Mouse (Mus musculus) thymus, adult 2 months (tissue): ENCODE measurements around the gene Acot7.

ENCODE experiments used
- CTCF ChIP-seq: fragments of 200-500 bp; IDR thresholded peaks from 2 replicates; pipeline ENCODE4 v1.5.1; 2012; ENCODE audit warnings: mild to moderate bottlenecking, control low read depth, low read length, moderate library complexity, borderline replicate concordance; ENCODE audit not compliant: control insufficient read depth, poor library complexity, insufficient read depth; ENCODE audit errors: extremely low read depth
- POLR2A ChIP-seq: fragments of 200-500 bp; IDR thresholded peaks from 2 replicates; pipeline ENCODE4 v1.6.1; 2012; ENCODE audit warnings: mild to moderate bottlenecking, low read length, control low read depth, moderate library complexity; ENCODE audit not compliant: control insufficient read depth, poor library complexity, insufficient read depth; ENCODE audit errors: extremely low read depth

GRCm38 (mm10) chr4:152246011-152246410 is 68.1 kb downstream of the Acot7 start:
- TF ChIP-seq CTCF, result no peak
- no peak for TF ChIP-seq POLR2A
